Mouse (Mus musculus) CH12.LX (cell line): ENCODE results near the gene Stt3a. TPM values are rescaled to one million over a fixed set of nuclear protein-coding genes. Genes with fewer than 3 reads are reported as not detected.

ENCODE experiments used
- DNase-seq: peaks from one replicate; pipeline ENCODE4 v3.0.0-alpha.2; 2013; ENCODE audit errors: extremely low read depth
- H3K27ac ChIP-seq: 2 replicates; pipeline ENCODE4 v1.5.1; 2012; ENCODE audit warnings: low read depth, mild to moderate bottlenecking, control low read depth, moderate library complexity; ENCODE audit not compliant: insufficient read depth
- H3K27me3 ChIP-seq: replicated peaks from 2 replicates; pipeline ENCODE3; 2012; ENCODE audit warnings: inconsistent platforms
- H3K36me3 ChIP-seq, 2 experiments: replicated peaks in 1 of 2; 2 replicates each; pipeline versions ENCODE3 to v1.6.1; 2012; ENCODE audit warnings: inconsistent platforms in 1 of 2, low read length in 1 of 2, mild to moderate bottlenecking in 1 of 2, mixed read lengths in 1 of 2, moderate library complexity in 1 of 2; ENCODE audit not compliant: control insufficient read depth in 1 of 2, insufficient read depth in 1 of 2
- H3K4me1 ChIP-seq, 2 experiments: 2 replicates each; pipeline ENCODE4 v1.6.1; 2012; ENCODE audit warnings: inconsistent platforms in 1 of 2, moderate library complexity in 1 of 2; ENCODE audit not compliant: insufficient read depth in 2 of 2, control insufficient read depth in 1 of 2
- H3K4me2 ChIP-seq: 2 replicates; pipeline ENCODE4 v1.6.1; 2012; ENCODE audit warnings: low read depth, mild to moderate bottlenecking, control low read depth; ENCODE audit not compliant: poor library complexity, insufficient read depth, severe bottlenecking
- H3K4me3 ChIP-seq, 3 experiments: fragments of 150-350 bp in 1 of 3; sonication (generic) in 1 of 3; replicated peaks in 1 of 3; 2 replicates each; pipeline versions ENCODE3 to v1.5.1; 2011 to 2012; ENCODE audit warnings: low read depth in 2 of 3, low read length in 2 of 3, mild to moderate bottlenecking in 2 of 3, moderate library complexity in 2 of 3, control low read depth in 1 of 3, improper control_type of control experiment in 1 of 3, inconsistent platforms in 1 of 3, mixed read lengths in 1 of 3; ENCODE audit not compliant: poor library complexity in 1 of 3
- H3K79me2 ChIP-seq: replicated peaks from 2 replicates; pipeline ENCODE4 v1.6.1; 2012; ENCODE audit warnings: mild to moderate bottlenecking, moderate library complexity; ENCODE audit not compliant: control insufficient read depth, poor library complexity, insufficient read depth, severe bottlenecking; ENCODE audit errors: extremely low read depth
- H3K9ac ChIP-seq: 2 replicates; pipeline ENCODE4 v1.6.1; 2012; ENCODE audit warnings: low read depth, mild to moderate bottlenecking, control low read depth, moderate library complexity; ENCODE audit not compliant: insufficient read depth
- H3K9me3 ChIP-seq: replicated peaks from 2 replicates; pipeline ENCODE3; 2012; ENCODE audit warnings: low read length, inconsistent platforms, mixed read lengths
- CHD2 ChIP-seq: IDR thresholded peaks from 2 replicates; pipeline ENCODE4 v1.6.1; 2011; ENCODE audit warnings: low read length, improper control_type of control experiment
- E2F4 ChIP-seq: IDR thresholded peaks from 2 replicates; pipeline ENCODE4 v1.6.1; 2011; ENCODE audit warnings: low read depth, low read length, improper control_type of control experiment; ENCODE audit not compliant: insufficient replicate concordance
- ETS1 ChIP-seq: conservative IDR thresholded peaks from 2 replicates; pipeline ENCODE4 v1.6.1; 2012; ENCODE audit warnings: low read depth, mild to moderate bottlenecking, inconsistent platforms, low read length, improper control_type of control experiment, moderate library complexity
- HCFC1 ChIP-seq: IDR thresholded peaks from 2 replicates; pipeline ENCODE4 v1.6.1; 2012; ENCODE audit warnings: low read depth, mild to moderate bottlenecking, inconsistent platforms, low read length, improper control_type of control experiment
- IRF4 ChIP-seq: IDR thresholded peaks from 2 replicates; pipeline ENCODE4 v1.6.1; 2014; ENCODE audit warnings: low read depth, mild to moderate bottlenecking, inconsistent platforms, low read length, improper control_type of control experiment
- JUND ChIP-seq: conservative IDR thresholded peaks from 2 replicates; pipeline ENCODE4 v1.6.1; 2011; ENCODE audit warnings: low read depth, low read length, improper control_type of control experiment
- MAFK ChIP-seq: IDR thresholded peaks from 2 replicates; pipeline ENCODE4 v1.6.1; 2011; ENCODE audit warnings: low read length, improper control_type of control experiment; ENCODE audit not compliant: insufficient replicate concordance
- SIN3A ChIP-seq: IDR thresholded peaks from 2 replicates; pipeline ENCODE4 v1.6.1; 2012; ENCODE audit warnings: low read length, improper control_type of control experiment, inconsistent platforms
- USF1 ChIP-seq: IDR thresholded peaks from 2 replicates; pipeline ENCODE4 v1.6.1; 2014; ENCODE audit warnings: low read depth, mild to moderate bottlenecking, inconsistent platforms, low read length, improper control_type of control experiment
- ZKSCAN1 ChIP-seq: IDR thresholded peaks from 2 replicates; pipeline ENCODE4 v1.6.1; 2012; ENCODE audit warnings: low read depth, inconsistent platforms, low read length, improper control_type of control experiment, borderline replicate concordance
- ZNF384 ChIP-seq: IDR thresholded peaks from 2 replicates; pipeline ENCODE4 v1.6.1; 2012; ENCODE audit warnings: low read depth, low read length, improper control_type of control experiment, inconsistent platforms
- dilution Hi-C: fragments of 300-500 bp; cut with MboI; formaldehyde crosslinking; loops from 2 replicates; pipeline ENCODE4 v1.14.3; 2020; ENCODE audit warnings: low sequenced_read_pairs; ENCODE audit not compliant: extremely low pct_unique_long_range_greater_than_20kb, extremely low pct_ligation_motif_present
- in situ Hi-C: fragments of 300-500 bp; cut with MboI; formaldehyde crosslinking; loops from 3 replicates; pipeline ENCODE4 v1.14.3; 2019; ENCODE audit warnings: low sequenced_read_pairs, low pct_ligation_motif_present, low pct_unique_long_range_greater_than_20kb, mixed read lengths
- polyA plus RNA-seq: library from polyadenylated mRNA; unstranded; fragments of >175 nt; gene quantifications from 2 replicates; pipeline ENCODE4 v1.2.1, GENCODE M21; 2012; ENCODE audit warnings: low read depth; ENCODE audit not compliant: insufficient read length
- total RNA-seq, 2 experiments: library from RNA; depleted of rRNA; stranded (reverse); fragments of 300-350 nt in 1 of 2; fragments of >200 nt in 1 of 2; gene quantifications; 2 replicates each; pipeline ENCODE4 v1.2.3; 2012 to 2014

Stt3a gene
- total and polyA plus RNA-seq, 3 experiments, result 280 to 559 (median 395) TPM

DNA sequence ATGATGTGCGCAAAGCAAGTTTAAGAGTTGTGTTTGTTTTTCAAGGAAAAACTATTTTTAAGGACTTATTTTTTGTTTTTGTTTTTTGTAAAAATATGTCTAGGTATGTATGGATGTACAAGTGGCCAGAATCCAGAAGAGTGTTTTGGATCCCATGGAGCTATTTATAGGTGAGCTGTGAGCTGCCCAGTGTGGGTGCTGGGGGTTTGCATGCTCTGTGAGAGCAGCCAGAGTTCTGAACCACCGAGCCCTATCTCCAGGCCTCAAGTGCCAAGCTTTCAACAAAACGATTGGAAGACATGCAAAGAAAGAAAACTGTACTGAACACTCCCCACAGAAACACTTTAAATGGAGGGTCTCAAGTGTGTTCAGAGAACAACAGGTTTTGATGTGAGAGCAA, 61.6 kb downstream of the Stt3a start:
- no peak overlapping the region for H3K9ac ChIP-seq
- dilution Hi-C loops, result no loop called here
- H3K4me2 ChIP-seq, result no peak overlapping the region
- peaks cover 8 to 55% of the 10 kb centered on the region in 2 experiments for H3K36me3 ChIP-seq
- H3K79me2 ChIP-seq, result no peaks in the 10 kb centered on the region
- DNase-seq, result no peak
- no peaks in the 10 kb centered on the region for H3K9me3 ChIP-seq
- H3K27ac ChIP-seq, result no peak overlapping the region
- in situ Hi-C loops, result loop anchor here (25.0 kb wide), 1 partner anchor 269 kb away; the partner anchor contains the start of gene Gm7257
- no peak for TF ChIP-seq IRF4
- TF ChIP-seq USF1, result no peak
- TF ChIP-seq ETS1, result no peak
- TF ChIP-seq HCFC1, result no peak
- no peak for TF ChIP-seq JUND
- TF ChIP-seq, all 38 proteins: peak for 0
- no peak overlapping the region for H3K4me3 ChIP-seq
- H3K4me1 ChIP-seq, result no peaks in the 10 kb centered on the region
- H3K27me3 ChIP-seq, result no peaks in the 10 kb centered on the region

DNA sequence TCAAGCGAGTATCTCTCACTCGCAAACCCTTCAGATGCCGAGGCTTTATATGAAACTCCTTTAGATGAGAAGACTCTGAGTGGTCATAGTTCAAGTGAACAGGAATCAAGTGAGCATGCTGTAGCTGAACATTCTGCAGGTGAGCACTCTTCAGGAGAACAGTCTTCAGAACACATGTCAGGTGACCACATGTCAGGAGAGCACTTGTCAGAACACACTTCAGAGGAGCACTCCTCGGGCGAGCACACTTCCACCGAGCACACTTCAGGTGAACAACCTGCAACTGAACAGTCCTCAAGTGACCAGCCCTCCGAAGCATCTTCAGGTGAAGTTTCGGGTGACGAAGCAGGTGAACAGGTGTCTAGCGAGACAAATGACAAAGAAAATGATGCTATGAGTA, 73.2 kb downstream of the Stt3a start:
- dilution Hi-C loops, result no loop called here
- TF ChIP-seq SIN3A, result no peak

DNA sequence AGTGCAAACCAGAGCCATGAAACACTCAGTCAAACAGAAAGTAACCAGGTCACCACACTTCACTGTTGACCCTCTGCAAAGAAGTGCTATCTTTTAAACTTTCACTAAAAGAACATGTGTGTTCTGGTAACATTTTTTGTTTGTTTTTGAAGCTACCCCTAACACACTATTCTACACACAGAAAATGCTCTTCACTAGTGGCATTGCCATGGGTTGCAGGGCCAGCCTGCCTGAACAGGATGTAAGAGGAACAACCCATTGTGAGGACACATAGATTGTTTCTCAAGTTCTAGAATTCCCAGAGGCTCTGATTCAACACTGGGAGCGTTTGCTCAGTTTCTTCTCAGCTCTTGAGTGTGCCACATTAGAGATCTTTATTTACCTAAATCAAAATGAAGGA, 74.6 kb downstream of the Stt3a start, which contains the start of gene Acrv1:
TSS of gene Acrv1 (plus strand) at position 301 of the 400 bp plus-strand sequence.
- Histone ChIP-seq H3K36me3 (peaks cover 0 to 2% of the 10 kb centered on the region in 2 experiments), H3K4me2 (no peak within 1 kb of the TSS)
- DNase-seq, result no peak

More for the DNA sequence above, 73.2 kb downstream of the Stt3a start:
- Histone ChIP-seq H3K4me1 (no peaks in the 10 kb centered on the region), H3K9ac (no peak overlapping the region), H3K4me2 (no peak overlapping the region), H3K9me3 (no peaks in the 10 kb centered on the region), H3K27me3 (no peaks in the 10 kb centered on the region), H3K36me3 (peaks cover 0 to 2% of the 10 kb centered on the region in 2 experiments), H3K4me3 (no peak overlapping the region), H3K79me2 (no peaks in the 10 kb centered on the region), H3K27ac (no peak overlapping the region)
- in situ Hi-C loops, result no loop called here
- DNase-seq, result no peak

More for the DNA sequence above, 74.6 kb downstream of the Stt3a start, which contains the start of gene Acrv1:
- Histone ChIP-seq H3K4me3 (no peak within 1 kb of the TSS), H3K27ac (no peak within 1 kb of the TSS), H3K9ac (no peak within 1 kb of the TSS), H3K79me2 (no peaks in the 10 kb centered on the region), H3K27me3 (no peaks in the 10 kb centered on the region), H3K4me1 (no peaks in the 10 kb centered on the region), H3K9me3 (no peaks in the 10 kb centered on the region)
- in situ Hi-C loops, result no loop called here
- dilution Hi-C loops, result no loop called here
- no peak for TF ChIP-seq ZNF384
- no peak for TF ChIP-seq ZKSCAN1
- TF ChIP-seq MAFK, result no peak
- no peak for TF ChIP-seq CHD2
- no peak for TF ChIP-seq JUND
- TF ChIP-seq E2F4, result no peak
